Mouse (Mus musculus): Measurements from ENCODE around the gene Dhrs1.

DNA sequence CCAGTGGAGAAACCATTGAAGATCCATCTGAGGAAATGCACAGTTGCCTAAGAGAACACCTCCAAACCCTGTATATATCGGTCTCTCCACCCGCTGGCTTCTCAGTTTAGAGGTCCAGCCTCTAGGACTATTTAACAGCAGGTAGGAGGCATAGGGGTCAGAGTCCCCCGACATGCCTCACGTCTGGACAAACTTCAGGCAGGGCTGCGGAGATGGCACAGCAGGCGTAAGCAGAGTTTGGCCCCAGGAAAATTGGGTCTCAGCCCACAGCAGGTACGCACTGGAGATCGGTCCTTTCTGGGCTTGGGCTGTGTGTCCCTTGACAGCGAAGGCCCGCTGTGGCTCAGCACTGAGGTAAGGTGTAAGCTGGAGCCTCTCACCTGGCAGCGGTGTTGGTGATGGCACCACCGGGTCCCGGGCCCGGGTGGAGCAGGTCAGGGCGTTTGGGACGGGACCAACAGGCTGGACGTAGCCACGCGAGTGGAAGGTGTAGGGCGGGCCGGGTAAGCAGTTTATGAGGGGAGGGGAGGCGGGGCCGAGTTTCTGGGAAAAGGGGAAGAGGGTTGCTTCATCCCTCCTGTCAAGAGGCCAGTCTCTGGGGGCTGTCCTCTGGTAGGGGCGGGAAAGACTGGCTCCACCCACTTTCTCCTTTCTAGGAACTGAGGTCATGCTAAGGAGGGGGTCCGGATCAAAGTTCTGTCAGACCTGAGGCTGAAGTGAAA, 32.3 kb downstream of the Dhrs1 start:
- TF ChIP-seq CTCF (IDR thresholded peaks at IDR 0.05; ENCODE audit: low read depth, low read length) (no peak), POLR2A (IDR thresholded peaks at IDR 0.05; ENCODE audit: borderline replicate concordance, low read depth, low read length) (no peak)
